Mouse (Mus musculus) kidney, postnatal 0 days (tissue): ENCODE results near the gene Ldah. TPM values are rescaled to one million over a fixed set of nuclear protein-coding genes. Genes with fewer than 3 reads are reported as not detected.

Source experiments
- ATAC-seq: fragments of 200-750 bp; cut with Nextera tagmentation; replicated peaks from 2 replicates; pipeline ENCODE4 v1.8.0; 2017; ENCODE audit warnings: low read depth, moderate number of reproducible peaks, moderate TSS enrichment, moderate library complexity; ENCODE audit not compliant: low FRiP score
- DNase-seq: peaks from one replicate; pipeline ENCODE4 v3.0.0-alpha.2; 2016; ENCODE audit warnings: low spot score
- H3K27ac ChIP-seq: fragments of 300-500 bp; sonication (generic); 2 replicates; pipeline ENCODE4 v1.5.1; 2014; ENCODE audit warnings: mild to moderate bottlenecking
- H3K27me3 ChIP-seq: fragments of 300-500 bp; sonication (generic); 2 replicates; pipeline ENCODE4 v1.6.1; 2014; ENCODE audit warnings: low read length, mixed read lengths; ENCODE audit not compliant: insufficient read depth
- H3K36me3 ChIP-seq: fragments of 300-500 bp; sonication (generic); 2 replicates; pipeline ENCODE4 v1.6.1; 2014; ENCODE audit warnings: low read length, mixed read lengths; ENCODE audit not compliant: insufficient read depth
- H3K4me1 ChIP-seq: fragments of 300-500 bp; sonication (generic); replicated peaks from 2 replicates; pipeline ENCODE4 v1.6.1; 2014; ENCODE audit warnings: antibody characterized with exemption, low read length, mixed read lengths; ENCODE audit not compliant: insufficient read depth
- H3K4me2 ChIP-seq: fragments of 300-500 bp; sonication (generic); 2 replicates; pipeline ENCODE4 v1.6.1; 2014; ENCODE audit warnings: mild to moderate bottlenecking, low read length, moderate library complexity, mixed read lengths
- H3K4me3 ChIP-seq: fragments of 300-500 bp; sonication (generic); replicated peaks from 2 replicates; pipeline ENCODE4 v1.5.1; 2014; ENCODE audit warnings: low read depth, low read length
- H3K9ac ChIP-seq: fragments of 300-500 bp; sonication (generic); 2 replicates; pipeline ENCODE4 v1.6.1; 2014; ENCODE audit warnings: low read depth, low read length
- H3K9me3 ChIP-seq: fragments of 300-500 bp; sonication (generic); replicated peaks from 2 replicates; pipeline ENCODE4 v1.6.1; 2016; ENCODE audit warnings: low read length, inconsistent platforms, mixed read lengths
- CTCF ChIP-seq: IDR thresholded peaks from 2 replicates; pipeline ENCODE4 v1.5.1; 2016; ENCODE audit warnings: antibody characterized with exemption, low read depth, mild to moderate bottlenecking, moderate library complexity
- WGBS: fragments of 180-500 bp; shearing (Covaris S2); extraction: QIAGEN DNeasy Blood & Tissue Kit; methylation state at CpG from one replicate; pipeline ENCODE4 v1.1.7; 2014; 5-methylcytosine and 5-hydroxymethylcytosine counted together
- polyA plus RNA-seq: library from polyadenylated mRNA; unstranded; fragments of >200 nt; fragmentation: Nextera tagmentation; extraction: Ambion mirVana; gene quantifications from 2 replicates; pipeline ENCODE4 v1.2.1, GENCODE M21; 2015

Ldah gene
- polyA plus RNA-seq, 1 experiment from 2014 or later, result 49.2 TPM

DNA sequence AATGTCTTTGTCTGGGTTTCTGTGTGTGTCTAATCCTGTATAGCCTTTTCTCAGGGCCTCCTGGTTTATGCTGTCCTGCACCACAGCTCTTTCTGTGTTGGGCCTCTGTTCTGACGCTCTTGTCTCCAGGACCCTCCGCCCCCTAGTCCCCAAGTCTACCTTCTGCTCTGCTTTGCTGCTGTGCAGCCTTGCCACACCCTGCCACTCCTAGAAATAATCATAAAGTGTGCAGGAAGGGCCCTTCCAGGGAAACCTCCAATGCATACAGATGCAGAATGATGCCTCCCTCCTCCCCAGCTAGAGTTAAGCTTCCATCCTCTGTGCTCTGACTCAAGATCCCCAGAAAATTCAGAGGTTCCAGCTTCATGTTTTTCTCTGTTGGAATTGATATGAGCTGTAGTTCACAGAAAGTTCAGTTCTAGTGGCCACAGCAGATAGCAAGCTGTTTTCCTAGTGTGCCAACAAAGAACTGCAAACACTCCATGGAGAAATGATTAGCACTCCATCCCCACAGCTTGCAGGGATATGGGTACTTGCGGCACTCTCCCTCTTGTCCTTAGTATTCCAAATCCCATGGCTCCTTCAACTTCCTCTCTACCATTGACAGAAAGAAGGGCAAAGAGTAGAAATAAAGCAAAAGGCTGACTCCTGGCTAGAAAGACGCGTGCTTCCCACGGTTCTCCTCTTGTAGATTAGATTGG is 65.7 kb downstream of the Ldah start:
- H3K4me1 ChIP-seq, result no peaks in the 10 kb centered on the region
- no peak overlapping the region for H3K4me3 ChIP-seq
- no peaks in the 10 kb centered on the region for H3K27me3 ChIP-seq
- no peak overlapping the region for H3K4me2 ChIP-seq
- no peak for DNase-seq
- 93% methylated on average over 6 of the region's 6 CpGs for WGBS
- no peak overlapping the region for H3K9ac ChIP-seq
- no peak for TF ChIP-seq CTCF
- no peak for ATAC-seq
- H3K9me3 ChIP-seq, result no peaks in the 10 kb centered on the region
- H3K27ac ChIP-seq, result no peak overlapping the region
- no peaks in the 10 kb centered on the region for H3K36me3 ChIP-seq

DNA sequence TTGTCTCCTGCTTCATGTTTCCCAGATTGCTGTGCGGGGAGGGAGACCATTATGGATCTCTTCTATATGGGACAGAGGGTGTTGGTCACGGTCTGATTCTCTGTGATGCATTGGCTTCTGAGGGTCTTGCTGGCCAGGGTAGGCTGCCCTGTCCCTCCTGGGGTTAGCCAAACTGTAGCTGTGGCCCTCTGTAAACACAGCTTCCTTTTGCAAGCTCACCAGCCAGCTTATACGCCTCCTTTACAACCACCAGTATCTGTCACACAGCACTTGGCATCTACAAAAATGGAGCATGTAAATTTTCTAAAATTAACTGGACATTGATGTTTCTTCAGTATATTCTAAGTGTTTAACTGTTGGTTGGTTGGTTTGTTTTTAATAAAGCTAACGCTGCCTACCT is 67.5 kb downstream of the Ldah start:
- Histone ChIP-seq H3K27ac (no peak overlapping the region), H3K4me2 (no peak overlapping the region), H3K9ac (no peak overlapping the region), H3K4me3 (no peak overlapping the region), H3K9me3 (no peaks in the 10 kb centered on the region), H3K4me1 (no peaks in the 10 kb centered on the region), H3K27me3 (no peaks in the 10 kb centered on the region), H3K36me3 (no peaks in the 10 kb centered on the region)
- ATAC-seq, result no peak
- DNase-seq, result no peak
- TF ChIP-seq CTCF, result no peak
- 94% methylated on average over 4 of the region's 4 CpGs for WGBS

DNA sequence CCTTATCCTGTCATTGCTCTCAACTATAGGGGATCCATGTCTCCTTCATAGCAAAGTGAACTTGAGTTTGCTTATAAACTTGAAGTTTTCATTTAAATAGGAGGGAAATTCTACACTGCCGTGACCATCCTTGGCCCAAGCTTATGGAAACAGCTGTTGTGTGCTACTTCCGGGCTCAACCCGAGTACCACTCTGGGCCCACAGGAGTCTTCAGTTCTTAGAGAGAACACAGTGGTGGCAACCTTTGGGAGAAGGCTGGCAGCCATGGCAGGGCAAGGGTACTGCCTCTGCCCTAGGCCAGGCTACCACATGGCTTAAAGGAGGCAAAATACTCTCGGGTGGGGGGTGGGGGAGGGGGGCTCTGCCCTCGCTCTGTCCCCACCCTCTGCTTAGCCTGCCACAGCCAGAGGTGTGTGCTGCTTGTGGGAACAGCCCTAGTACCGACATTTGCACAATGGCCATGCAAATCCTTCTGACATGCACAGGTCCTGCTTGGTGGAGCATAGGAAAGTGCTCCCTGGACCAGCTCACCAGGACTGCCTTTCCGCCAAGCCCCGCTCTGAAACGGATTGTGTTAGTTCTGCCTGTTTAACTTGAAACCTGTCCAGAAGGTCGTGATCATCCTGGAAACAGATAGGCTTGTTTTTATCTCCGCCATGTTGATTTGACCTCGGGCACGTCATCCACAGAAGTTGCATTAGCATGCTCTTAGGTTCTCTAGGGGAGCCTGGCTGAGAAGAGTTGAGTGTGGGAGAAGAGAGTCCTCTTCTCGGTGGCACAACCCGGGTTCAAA is 73.5 kb downstream of the Ldah start:
- Histone ChIP-seq H3K27ac (no peak overlapping the region), H3K4me1 (no peaks in the 10 kb centered on the region), H3K4me2 (no peak overlapping the region), H3K27me3 (no peaks in the 10 kb centered on the region), H3K9me3 (no peaks in the 10 kb centered on the region), H3K4me3 (no peak overlapping the region), H3K36me3 (no peaks in the 10 kb centered on the region), H3K9ac (no peak overlapping the region)
- no peak for DNase-seq
- no peak for TF ChIP-seq CTCF
- no peak for ATAC-seq
- 81% methylated on average over 15 of the region's 15 CpGs for WGBS

DNA sequence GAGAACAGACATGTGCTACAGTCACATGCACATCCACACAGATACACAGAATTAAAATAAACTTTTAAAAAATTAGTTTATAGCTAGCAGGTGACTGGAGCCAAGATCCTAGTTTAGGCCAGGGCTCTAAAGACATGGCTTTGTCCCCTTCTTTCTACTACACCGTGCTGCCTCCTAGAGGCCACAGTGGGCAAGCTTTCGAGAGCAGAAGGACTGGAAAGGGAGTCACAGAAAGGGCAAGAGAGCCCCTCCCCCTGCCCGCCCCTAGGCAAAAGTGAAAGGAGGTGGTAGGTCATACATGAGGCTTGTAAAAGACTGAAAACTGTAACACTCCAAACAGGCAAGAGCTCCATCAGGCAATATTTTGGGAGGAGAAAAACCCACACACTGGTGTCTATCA is 80.1 kb downstream of the Ldah start:
- H3K4me3 ChIP-seq, result no peak overlapping the region
- no peak overlapping the region for H3K9ac ChIP-seq
- no peaks in the 10 kb centered on the region for H3K27me3 ChIP-seq
- no peaks in the 10 kb centered on the region for H3K9me3 ChIP-seq
- 72% methylated on average over 3 of the region's 3 CpGs for WGBS
- TF ChIP-seq CTCF, result peak; percentile 35; the same call in 1 of the 2 replicates
- no peaks in the 10 kb centered on the region for H3K36me3 ChIP-seq
- DNase-seq (no peak), ATAC-seq (no peak)
- no peaks in the 10 kb centered on the region for H3K4me1 ChIP-seq
- H3K4me2 ChIP-seq, result no peak overlapping the region
- no peak overlapping the region for H3K27ac ChIP-seq

DNA sequence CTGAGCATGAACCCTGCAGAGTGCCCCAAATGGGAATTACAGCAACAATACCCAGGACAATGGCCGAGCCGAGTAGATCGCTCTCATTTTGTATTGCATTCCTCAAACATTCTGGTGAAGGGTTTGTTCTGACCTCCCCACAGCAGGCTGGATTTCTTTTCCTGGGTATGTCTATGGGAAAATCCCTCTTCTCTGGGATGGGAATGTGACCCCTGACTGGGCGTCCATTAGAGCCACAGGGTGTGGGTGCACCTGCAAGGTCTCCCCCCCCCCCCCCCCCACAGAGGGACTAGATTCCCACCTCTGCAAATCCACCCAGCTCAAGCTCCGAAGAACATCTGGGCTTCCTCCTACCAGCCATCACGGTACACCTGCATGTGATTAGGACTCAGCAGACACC is 81.2 kb downstream of the Ldah start:
- DNase-seq (no peak), ATAC-seq (no peak)
- Histone ChIP-seq H3K27ac (no peak overlapping the region), H3K27me3 (no peaks in the 10 kb centered on the region), H3K4me1 (no peaks in the 10 kb centered on the region), H3K36me3 (no peaks in the 10 kb centered on the region), H3K9me3 (no peaks in the 10 kb centered on the region), H3K9ac (no peak overlapping the region), H3K4me2 (no peak overlapping the region), H3K4me3 (no peak overlapping the region)
- 87% methylated on average over 6 of the region's 6 CpGs for WGBS
- no peak for TF ChIP-seq CTCF

DNA sequence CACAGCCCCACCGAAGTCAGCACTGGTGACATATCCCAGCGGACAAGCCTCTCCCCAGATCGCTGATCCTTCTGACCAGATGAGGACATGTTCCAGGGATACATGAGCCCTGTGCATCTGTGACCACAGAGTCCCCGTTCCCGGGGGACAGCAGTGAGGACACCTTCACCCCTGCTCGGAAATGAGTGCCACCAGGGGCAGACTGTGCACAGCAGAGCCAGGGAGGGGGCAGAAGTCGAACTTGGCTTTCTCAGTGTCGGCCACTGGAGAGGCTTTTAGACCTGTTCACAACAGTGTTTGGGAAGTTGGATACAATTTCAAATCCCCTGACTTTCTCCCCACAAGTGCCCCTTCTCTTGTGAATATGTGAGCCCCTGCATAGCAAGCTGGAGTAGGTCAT is 81.6 kb downstream of the Ldah start:
- DNase-seq, result no peak
- H3K4me3 ChIP-seq, result no peak overlapping the region
- 89% methylated on average over 8 of the region's 8 CpGs for WGBS

More for the DNA sequence above, 81.6 kb downstream of the Ldah start:
- no peaks in the 10 kb centered on the region; the same call in 1 of the 2 replicates for H3K27me3 ChIP-seq
- no peaks in the 10 kb centered on the region for H3K9me3 ChIP-seq
- no peak overlapping the region for H3K4me2 ChIP-seq
- no peak overlapping the region for H3K9ac ChIP-seq
- no peak for TF ChIP-seq CTCF
- no peaks in the 10 kb centered on the region for H3K4me1 ChIP-seq
- H3K27ac ChIP-seq, result no peak overlapping the region
- no peaks in the 10 kb centered on the region for H3K36me3 ChIP-seq
- no peak for ATAC-seq
